Mouse (Mus musculus) thymus, adult 2 months (tissue): Measurements from ENCODE around the gene Speer3.
"Not testable (repeated sequence)": the region's sequence is repeated elsewhere in the genome, so short reads cannot be mapped to it uniquely, and the experiment has no call there.

Experiments used
- CTCF ChIP-seq: fragments of 200-500 bp; IDR thresholded peaks from 2 replicates; pipeline ENCODE4 v1.5.1; 2012; ENCODE audit warnings: mild to moderate bottlenecking, control low read depth, low read length, moderate library complexity, borderline replicate concordance; ENCODE audit not compliant: control insufficient read depth, poor library complexity, insufficient read depth; ENCODE audit errors: extremely low read depth
- POLR2A ChIP-seq: fragments of 200-500 bp; IDR thresholded peaks from 2 replicates; pipeline ENCODE4 v1.6.1; 2012; ENCODE audit warnings: mild to moderate bottlenecking, low read length, control low read depth, moderate library complexity; ENCODE audit not compliant: control insufficient read depth, poor library complexity, insufficient read depth; ENCODE audit errors: extremely low read depth

DNA sequence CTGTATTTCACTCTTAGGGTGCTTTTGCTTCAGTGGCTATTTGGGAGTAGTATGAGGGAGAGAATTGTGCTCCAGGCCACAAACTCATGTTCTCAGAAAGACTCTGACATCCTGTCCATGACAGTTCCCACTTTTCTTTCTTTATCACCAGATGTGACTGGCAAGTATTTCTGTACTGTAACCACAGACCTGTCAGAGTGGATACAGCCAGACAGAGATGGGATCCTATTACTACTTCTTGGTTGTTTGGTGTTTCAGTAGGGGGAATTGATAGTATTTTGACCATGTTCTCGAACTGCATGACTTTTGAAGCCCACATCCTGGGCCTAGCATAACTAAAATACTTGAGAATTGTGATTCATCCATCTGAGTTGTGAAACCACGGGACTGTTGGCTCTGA lies 19.1 kb downstream of the Speer3 start:
- TF ChIP-seq CTCF, POLR2A: not testable (repeated sequence)
